Mouse (Mus musculus) heart, adult 10 weeks (tissue): ENCODE data around the gene Cfap58. TPM values are rescaled to one million over a fixed set of nuclear protein-coding genes. Genes with fewer than 3 reads are reported as not detected.

Experiments
- polyA plus RNA-seq: library from polyadenylated mRNA; stranded (reverse); fragments of 350-450 nt; fragmentation: Illumina TruSeq; extraction: RNeasy Lipid Tissue Mini Kit (QIAGEN cat#74804); gene quantifications from one replicate; pipeline ENCODE4 v1.2.3, GENCODE M21; 2014; ENCODE audit warnings: low read depth, low replicate concordance

The Cfap58 gene
- polyA plus RNA-seq = not detected

GRCm38 (mm10) chr19:47937443-47938406, at the start of gene Cfap58:
Cfap58 (plus strand) TSS chr19:47937675.

GRCm38 (mm10) chr19:47919126-47919965, 18.1 kb upstream of the Cfap58 start, which contains the start of the genes Cfap43 and Itprip:
Cfap43 (minus strand) TSS chr19:47919287.
Itprip (minus strand) TSS chr19:47919299.

Other genes with a start within 250 kb of the Cfap58 start
- gene Col17a1, start 245.6 kb upstream of the Cfap58 start, polyA plus RNA-seq = not detected
- gene Sfr1, start 206.0 kb upstream of the Cfap58 start, polyA plus RNA-seq = 103 TPM
- gene Gsto1, start 82.7 kb upstream of the Cfap58 start, polyA plus RNA-seq = 209 TPM
- 1.9 TPM for gene Gsto2, start 72.1 kb upstream of the Cfap58 start, polyA plus RNA-seq
- not detected for gene Cfap43, start 18.4 kb upstream of the Cfap58 start, polyA plus RNA-seq
- gene Itprip, start 18.4 kb upstream of the Cfap58 start, polyA plus RNA-seq = 11.2 TPM